Mouse (Mus musculus): ENCODE data around the gene Eps15. TPM values are rescaled to one million over a fixed set of nuclear protein-coding genes. Genes with fewer than 3 reads are reported as not detected.

The Eps15 gene
- polyA plus RNA-seq, 1 experiment from 2014 or later = 77.5 TPM

DNA sequence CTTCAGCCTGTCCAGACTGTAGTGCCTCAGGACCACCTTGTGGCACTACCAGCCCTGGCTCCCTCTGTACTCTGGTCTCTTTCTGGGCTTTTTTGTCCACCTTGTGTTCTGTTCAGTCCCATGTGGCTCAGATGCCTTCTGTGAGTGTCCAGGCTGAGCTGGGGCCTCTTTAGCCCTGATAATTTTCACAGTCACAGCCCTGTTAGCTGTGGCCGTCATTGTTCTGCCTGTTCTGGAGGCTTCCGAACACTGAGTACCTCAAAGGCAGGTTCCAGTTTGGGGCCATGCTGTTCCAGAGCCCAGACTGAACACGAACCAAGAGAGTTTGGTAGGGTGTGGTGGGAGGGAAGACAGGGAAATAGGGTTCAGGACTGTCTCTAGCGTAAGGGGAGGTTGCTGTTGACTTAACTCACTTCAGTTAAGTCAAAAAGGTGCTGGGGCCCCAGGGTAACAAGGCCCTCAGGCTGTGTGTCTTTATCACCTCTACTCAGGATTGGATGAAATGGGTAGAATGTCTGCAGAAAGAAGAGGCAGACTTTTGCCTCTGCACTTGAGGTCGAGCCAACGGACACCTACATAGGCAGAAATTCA is 131.4 kb downstream of the Eps15 start:
- peaks cover under 1% of the 10 kb centered on the region; the same call in 1 of the 2 replicates for H3K4me1 ChIP-seq (ENCODE audit: control insufficient read depth, insufficient read depth, low read length)
- no peak overlapping the region for H3K4me2 ChIP-seq (ENCODE audit: low read length)
- H3K27ac ChIP-seq (replicated peaks; ENCODE audit: low read depth, low read length) = no peak overlapping the region
- H3K27me3 ChIP-seq (ENCODE audit: control insufficient read depth, insufficient read depth, low read length) = no peaks in the 10 kb centered on the region; the same call in 1 of the 2 replicates
- WGBS = 87% methylated on average over 6 of the region's 6 CpGs
- DNase-seq (no peak), ATAC-seq (ENCODE audit: low FRiP score, low TSS enrichment) (no peak)
- no peak overlapping the region for H3K9ac ChIP-seq (replicated peaks; ENCODE audit: low read length)
- H3K36me3 ChIP-seq (ENCODE audit: control insufficient read depth, insufficient read depth, low read length) = no peaks in the 10 kb centered on the region
- no peak overlapping the region for H3K4me3 ChIP-seq (replicated peaks; ENCODE audit: low read depth, low read length)
- H3K9me3 ChIP-seq (ENCODE audit: control insufficient read depth, low read length) = no peaks in the 10 kb centered on the region

DNA sequence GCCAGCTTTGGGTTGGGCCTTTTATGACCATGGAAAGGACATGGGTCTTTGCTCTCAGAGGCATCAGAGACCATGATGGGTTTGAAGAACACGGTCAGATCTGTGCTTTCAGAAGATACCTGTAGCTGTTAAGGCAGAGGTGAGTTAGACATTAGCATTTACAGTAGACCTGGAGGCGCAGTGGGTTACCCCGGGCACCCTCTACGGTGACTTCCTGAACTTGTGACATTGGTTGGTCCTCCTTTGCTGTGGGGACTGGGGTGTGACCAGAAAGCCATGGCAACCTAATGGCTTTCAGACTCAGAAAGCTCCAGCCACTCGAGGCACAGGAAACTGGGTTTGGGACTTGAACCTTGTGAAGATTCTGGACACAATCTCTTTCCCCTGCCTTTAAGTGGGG is 132.2 kb downstream of the Eps15 start:
- 91% methylated on average over 5 of the region's 5 CpGs for WGBS
- H3K4me2 ChIP-seq (ENCODE audit: low read length) = no peak overlapping the region
- no peak overlapping the region for H3K4me3 ChIP-seq (replicated peaks; ENCODE audit: low read depth, low read length)
- H3K9ac ChIP-seq (replicated peaks; ENCODE audit: low read length) = no peak overlapping the region
- H3K36me3 ChIP-seq (ENCODE audit: control insufficient read depth, insufficient read depth, low read length) = no peaks in the 10 kb centered on the region
- H3K4me1 ChIP-seq (ENCODE audit: control insufficient read depth, insufficient read depth, low read length) = no peaks in the 10 kb centered on the region
- H3K27ac ChIP-seq (replicated peaks; ENCODE audit: low read depth, low read length) = no peak overlapping the region
- no peak for DNase-seq
- no peaks in the 10 kb centered on the region for H3K9me3 ChIP-seq (ENCODE audit: control insufficient read depth, low read length)
- no peaks in the 10 kb centered on the region; the same call in 1 of the 2 replicates for H3K27me3 ChIP-seq (ENCODE audit: control insufficient read depth, insufficient read depth, low read length)
- no peak for ATAC-seq (ENCODE audit: low FRiP score, low TSS enrichment)

- Histone ChIP-seq H3K9ac (replicated peaks; ENCODE audit: low read length) (no peak overlapping the region), H3K36me3 (ENCODE audit: control insufficient read depth, insufficient read depth, low read length) (no peaks in the 10 kb centered on the region), H3K27me3 (ENCODE audit: control insufficient read depth, insufficient read depth, low read length) (no peaks in the 10 kb centered on the region), H3K9me3 (ENCODE audit: control insufficient read depth, low read length) (no peaks in the 10 kb centered on the region), H3K4me2 (ENCODE audit: low read length) (no peak overlapping the region), H3K4me1 (ENCODE audit: control insufficient read depth, insufficient read depth, low read length) (no peaks in the 10 kb centered on the region), H3K4me3 (replicated peaks; ENCODE audit: low read depth, low read length) (no peak overlapping the region), H3K27ac (replicated peaks; ENCODE audit: low read depth, low read length) (no peak overlapping the region)
- ATAC-seq (ENCODE audit: low FRiP score, low TSS enrichment) (no peak), DNase-seq (no peak)
- 89% methylated on average over 1 of the region's 1 CpGs for WGBS
Observed at GRCm38 (mm10) chr4:109417998-109418397, 137.9 kb downstream of the Eps15 start.

DNA sequence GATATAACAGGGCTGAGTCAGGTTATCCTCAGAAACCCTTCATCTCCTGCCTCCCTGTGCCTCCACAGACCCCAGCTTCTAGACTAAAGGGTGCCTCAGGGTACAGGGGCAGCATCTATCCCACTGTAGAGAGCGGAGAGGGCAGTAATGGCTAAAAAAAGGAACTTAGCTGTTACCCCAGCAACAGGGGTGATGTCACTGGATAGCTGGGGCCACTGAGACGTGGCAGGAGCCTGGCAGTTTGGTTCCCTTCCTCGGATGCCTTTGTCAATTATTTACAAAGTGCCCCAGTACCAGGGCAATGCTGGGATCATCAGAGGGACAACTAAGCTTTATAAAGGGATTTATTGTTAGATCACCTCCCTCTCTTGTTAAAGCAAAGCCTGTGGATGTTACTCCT is 138.9 kb downstream of the Eps15 start:
- ATAC-seq (ENCODE audit: low FRiP score, low TSS enrichment) = no peak
- WGBS = 11% methylated on average over 3 of the region's 3 CpGs
- H3K9me3 ChIP-seq (ENCODE audit: control insufficient read depth, low read length) = no peaks in the 10 kb centered on the region

GRCm38 (mm10) chr4:109419563-109419962 is 139.5 kb downstream of the Eps15 start:
- DNase-seq (no peak), ATAC-seq (ENCODE audit: low FRiP score, low TSS enrichment) (no peak)
- WGBS = 84% methylated on average over 4 of the region's 4 CpGs
- Histone ChIP-seq H3K4me2 (ENCODE audit: low read length) (no peak overlapping the region), H3K4me1 (ENCODE audit: control insufficient read depth, insufficient read depth, low read length) (no peaks in the 10 kb centered on the region), H3K27ac (replicated peaks; ENCODE audit: low read depth, low read length) (no peak overlapping the region), H3K27me3 (ENCODE audit: control insufficient read depth, insufficient read depth, low read length) (no peaks in the 10 kb centered on the region), H3K9me3 (ENCODE audit: control insufficient read depth, low read length) (no peaks in the 10 kb centered on the region), H3K9ac (replicated peaks; ENCODE audit: low read length) (no peak overlapping the region), H3K36me3 (ENCODE audit: control insufficient read depth, insufficient read depth, low read length) (no peaks in the 10 kb centered on the region), H3K4me3 (replicated peaks; ENCODE audit: low read depth, low read length) (no peak overlapping the region)

More for the DNA sequence above, 138.9 kb downstream of the Eps15 start:
- H3K27ac ChIP-seq (replicated peaks; ENCODE audit: low read depth, low read length) = no peak overlapping the region
- H3K27me3 ChIP-seq (ENCODE audit: control insufficient read depth, insufficient read depth, low read length) = no peaks in the 10 kb centered on the region
- no peak overlapping the region for H3K4me2 ChIP-seq (ENCODE audit: low read length)
- no peaks in the 10 kb centered on the region for H3K4me1 ChIP-seq (ENCODE audit: control insufficient read depth, insufficient read depth, low read length)
- no peaks in the 10 kb centered on the region for H3K36me3 ChIP-seq (ENCODE audit: control insufficient read depth, insufficient read depth, low read length)
- no peak for DNase-seq
- H3K4me3 ChIP-seq (replicated peaks; ENCODE audit: low read depth, low read length) = no peak overlapping the region
- no peak overlapping the region for H3K9ac ChIP-seq (replicated peaks; ENCODE audit: low read length)

DNA sequence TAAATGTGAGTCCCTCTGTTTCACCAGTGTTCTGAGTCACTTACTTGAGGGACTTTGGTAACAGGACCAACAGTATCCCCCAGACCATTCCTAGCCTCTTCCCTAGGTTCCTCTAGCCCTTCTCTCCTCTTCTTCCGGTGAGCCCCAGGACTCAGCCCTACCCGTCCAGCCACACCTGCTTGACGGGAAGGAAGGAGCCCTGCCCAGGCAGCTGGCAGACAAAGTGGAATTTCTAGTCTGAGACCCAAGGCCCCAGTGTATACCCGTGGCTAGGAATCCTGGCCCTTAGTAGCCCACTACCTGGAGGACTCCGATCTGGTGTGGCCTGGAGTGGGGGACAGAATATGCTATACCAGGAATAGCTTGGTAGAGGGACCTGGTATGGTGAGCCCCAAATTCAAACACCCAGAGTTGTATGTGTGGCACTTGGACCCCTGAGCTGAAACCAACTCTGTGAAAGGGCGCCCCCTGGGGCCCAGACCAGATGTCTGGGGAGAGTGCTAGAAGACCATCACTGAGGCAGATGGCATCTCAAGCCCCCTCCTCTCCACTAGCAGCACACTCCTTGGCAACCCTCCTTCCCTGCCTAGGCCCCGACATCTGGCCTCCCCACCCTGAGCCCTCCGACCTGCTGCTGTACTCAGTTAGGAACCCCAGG is 140.2 kb downstream of the Eps15 start:
- Histone ChIP-seq H3K36me3 (ENCODE audit: control insufficient read depth, insufficient read depth, low read length) (no peaks in the 10 kb centered on the region), H3K4me3 (replicated peaks; ENCODE audit: low read depth, low read length) (no peak overlapping the region), H3K4me1 (ENCODE audit: control insufficient read depth, insufficient read depth, low read length) (no peaks in the 10 kb centered on the region), H3K27ac (replicated peaks; ENCODE audit: low read depth, low read length) (no peak overlapping the region), H3K9ac (replicated peaks; ENCODE audit: low read length) (no peak overlapping the region), H3K9me3 (ENCODE audit: control insufficient read depth, low read length) (no peaks in the 10 kb centered on the region), H3K27me3 (ENCODE audit: control insufficient read depth, insufficient read depth, low read length) (no peaks in the 10 kb centered on the region), H3K4me2 (ENCODE audit: low read length) (no peak overlapping the region)
- DNase-seq (no peak), ATAC-seq (ENCODE audit: low FRiP score, low TSS enrichment) (0 out of 2 replicates have a peak, but pooled peaks have one; percentile 11)
- 73% methylated on average over 8 of the region's 8 CpGs for WGBS

- WGBS = 90% methylated on average over 7 of the region's 7 CpGs
- no peak overlapping the region for H3K9ac ChIP-seq (replicated peaks; ENCODE audit: low read length)
- H3K4me1 ChIP-seq (ENCODE audit: control insufficient read depth, insufficient read depth, low read length) = no peaks in the 10 kb centered on the region
- no peak for ATAC-seq (ENCODE audit: low FRiP score, low TSS enrichment)
- no peak overlapping the region for H3K27ac ChIP-seq (replicated peaks; ENCODE audit: low read depth, low read length)
- DNase-seq = no peak
- H3K27me3 ChIP-seq (ENCODE audit: control insufficient read depth, insufficient read depth, low read length) = no peaks in the 10 kb centered on the region
- no peak overlapping the region for H3K4me3 ChIP-seq (replicated peaks; ENCODE audit: low read depth, low read length)
- H3K9me3 ChIP-seq (ENCODE audit: control insufficient read depth, low read length) = no peaks in the 10 kb centered on the region
- no peaks in the 10 kb centered on the region for H3K36me3 ChIP-seq (ENCODE audit: control insufficient read depth, insufficient read depth, low read length)
- no peak overlapping the region for H3K4me2 ChIP-seq (ENCODE audit: low read length)
Observed at GRCm38 (mm10) chr4:109421608-109422007, 141.5 kb downstream of the Eps15 start.

- ATAC-seq (ENCODE audit: low FRiP score, low TSS enrichment) (no peak), DNase-seq (no peak)
- H3K4me1 ChIP-seq (ENCODE audit: control insufficient read depth, insufficient read depth, low read length) = no peaks in the 10 kb centered on the region
- no peak overlapping the region for H3K4me3 ChIP-seq (replicated peaks; ENCODE audit: low read depth, low read length)
- H3K9me3 ChIP-seq (ENCODE audit: control insufficient read depth, low read length) = no peaks in the 10 kb centered on the region
- H3K36me3 ChIP-seq (ENCODE audit: control insufficient read depth, insufficient read depth, low read length) = no peaks in the 10 kb centered on the region
- no peak overlapping the region for H3K4me2 ChIP-seq (ENCODE audit: low read length)
- H3K9ac ChIP-seq (replicated peaks; ENCODE audit: low read length) = no peak overlapping the region
- H3K27me3 ChIP-seq (ENCODE audit: control insufficient read depth, insufficient read depth, low read length) = no peaks in the 10 kb centered on the region
- H3K27ac ChIP-seq (replicated peaks; ENCODE audit: low read depth, low read length) = no peak overlapping the region
- WGBS = 71% methylated on average over 6 of the region's 6 CpGs
Observed at GRCm38 (mm10) chr4:109422436-109422835, 142.4 kb downstream of the Eps15 start.

DNA sequence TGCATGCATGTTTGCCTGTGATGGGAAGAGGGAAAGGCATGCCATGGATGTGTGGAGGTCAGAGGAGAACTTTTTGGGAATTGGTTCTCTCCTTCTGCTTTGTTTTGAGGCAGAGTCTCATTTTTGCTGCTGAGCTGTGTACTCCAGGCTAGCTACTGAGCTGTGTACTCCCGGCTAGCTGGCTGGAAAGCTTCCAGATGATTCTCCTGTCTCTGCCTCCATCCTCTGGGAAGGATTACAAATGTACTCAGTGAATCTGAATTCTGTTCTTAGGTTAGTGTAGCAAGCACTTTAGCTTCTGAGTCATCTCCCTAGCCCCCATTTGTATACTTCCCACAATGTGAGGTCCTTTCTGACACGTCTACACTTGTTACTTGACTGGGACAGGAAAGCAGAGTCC is 143.4 kb downstream of the Eps15 start:
- Histone ChIP-seq H3K9ac (replicated peaks; ENCODE audit: low read length) (no peak overlapping the region), H3K27me3 (ENCODE audit: control insufficient read depth, insufficient read depth, low read length) (no peaks in the 10 kb centered on the region), H3K9me3 (ENCODE audit: control insufficient read depth, low read length) (no peaks in the 10 kb centered on the region), H3K4me3 (replicated peaks; ENCODE audit: low read depth, low read length) (no peak overlapping the region), H3K4me2 (ENCODE audit: low read length) (no peak overlapping the region), H3K36me3 (ENCODE audit: control insufficient read depth, insufficient read depth, low read length) (no peaks in the 10 kb centered on the region), H3K27ac (replicated peaks; ENCODE audit: low read depth, low read length) (no peak overlapping the region), H3K4me1 (ENCODE audit: control insufficient read depth, insufficient read depth, low read length) (no peaks in the 10 kb centered on the region)
- ATAC-seq (ENCODE audit: low FRiP score, low TSS enrichment) = no peak
- WGBS = 75% methylated on average over 2 of the region's 2 CpGs
- DNase-seq = no peak

Measured in midbrain, embryonic 14.5 days (tissue).